Mouse (Mus musculus) right cerebral cortex, postnatal 14 days (tissue): Measurements from ENCODE around the gene Tmem63b.

Source experiments
- DNase-seq: peaks from one replicate; pipeline ENCODE4 v3.0.0; 2022

Gene Tmem63b

GRCm38 (mm10) chr17:45686716-45687115, at the start of gene Tmem63b:
Tmem63b (minus strand) TSS chr17:45686905.
- no peak for DNase-seq

- DNase-seq, result peak; percentile 90
These were observed 48.9 kb upstream of the Tmem63b start for GRCm38 (mm10) chr17:45735382-45736310.

GRCm38 (mm10) chr17:45734881-45735280, 48.2 kb upstream of the Tmem63b start:
- no peak for DNase-seq

GRCm38 (mm10) chr17:45734333-45734732, 47.6 kb upstream of the Tmem63b start:
- no peak for DNase-seq

- peak; percentile 84 for DNase-seq
These were observed 47.1 kb upstream of the Tmem63b start, which contains the start of gene 1600014C23Rik for GRCm38 (mm10) chr17:45733735-45734301. 1600014C23Rik (minus strand) TSS chr17:45733844.

- no peak for DNase-seq
These were observed 46.5 kb upstream of the Tmem63b start for GRCm38 (mm10) chr17:45733038-45733734.

GRCm38 (mm10) chr17:45731172-45731864, 44.6 kb upstream of the Tmem63b start:
- DNase-seq, result peak; percentile 89

GRCm38 (mm10) chr17:45730696-45731095, 44.0 kb upstream of the Tmem63b start:
- no peak for DNase-seq

- no peak for DNase-seq
These were observed 42.7 kb upstream of the Tmem63b start for GRCm38 (mm10) chr17:45729387-45729786.

GRCm38 (mm10) chr17:45727983-45728723, 41.4 kb upstream of the Tmem63b start:
- no peak for DNase-seq

GRCm38 (mm10) chr17:45727481-45727880, 40.8 kb upstream of the Tmem63b start:
- DNase-seq, result no peak

- no peak for DNase-seq
These were observed 39.5 kb upstream of the Tmem63b start for GRCm38 (mm10) chr17:45726249-45726648.

GRCm38 (mm10) chr17:45724574-45724921, 37.8 kb upstream of the Tmem63b start:
- DNase-seq, result no peak

- peak; percentile 84 for DNase-seq
These were observed 37.2 kb upstream of the Tmem63b start for GRCm38 (mm10) chr17:45723732-45724573.

- DNase-seq, result peak; percentile 77
These were observed 31.6 kb upstream of the Tmem63b start for GRCm38 (mm10) chr17:45718323-45718722.

GRCm38 (mm10) chr17:45711525-45711924, 24.8 kb upstream of the Tmem63b start:
- DNase-seq, result no peak

GRCm38 (mm10) chr17:45710407-45710806, 23.7 kb upstream of the Tmem63b start:
- no peak for DNase-seq

GRCm38 (mm10) chr17:45709829-45710228, 23.1 kb upstream of the Tmem63b start:
- DNase-seq, result no peak

- no peak for DNase-seq
These were observed 21.5 kb upstream of the Tmem63b start for GRCm38 (mm10) chr17:45708179-45708578.

- DNase-seq, result no peak
These were observed 20.7 kb upstream of the Tmem63b start for GRCm38 (mm10) chr17:45707376-45707775.

GRCm38 (mm10) chr17:45706796-45707195, 20.1 kb upstream of the Tmem63b start:
- no peak for DNase-seq
